Mouse (Mus musculus): Measurements from ENCODE around the gene Zmynd15.

- TF ChIP-seq CTCF (IDR thresholded peaks at IDR 0.05; ENCODE audit: low read depth) (no peak), EP300 (IDR thresholded peaks at IDR 0.05; ENCODE audit: low read depth) (no peak)
These were observed 39.7 kb upstream of the Zmynd15 start for GRCm38 (mm10) chr11:70419486-70419885.
